Comparison of ENCODE assay signal across 11 mouse cellular contexts in genomic region chr7:44385720-44386119, GRCm38 (mm10). TPM values are rescaled to one million over a fixed set of nuclear protein-coding genes. Genes with fewer than 3 reads are reported as not detected.
DNase-seq lines count a peak whose midpoint lies in the region; ATAC-seq lines count a peak whose summit lies in the region.
"Had no signal": no experiment of that assay in that cellular context is flagged by ENCODE, and none has a peak within 500 bp of the region (broad histone marks: within the 10 kb centered on the region; RNA-seq: fewer than 3 reads in every experiment).

Gene 1700008O03Rik (minus strand): TSS chr7:44385820.

- H3K27ac ChIP-seq in kidney, embryonic 14.5 days (ENCODE audit: low read depth, low read length), result no peak within 1 kb of the TSS
- peak within 1 kb of the TSS; percentile 48; the same call in 1 of the 2 replicates for H3K27ac ChIP-seq in embryonic facial prominence, embryonic 10.5 days (replicated peaks)
- H3K27ac ChIP-seq in hindbrain, embryonic 14.5 days, result no peak within 1 kb of the TSS
- H3K27ac ChIP-seq in midbrain, embryonic 14.5 days (replicated peaks; ENCODE audit: low read depth, low read length), result 0 out of 2 replicates have a peak within 1 kb of the TSS, but pooled peaks have one; percentile 20

- no peak for DNase-seq in kidney, adult 11 months
- no peak for DNase-seq in embryonic facial prominence, embryonic 10.5 days (ENCODE audit: low spot score)
- DNase-seq in hindbrain, embryonic 14.5 days (ENCODE audit: low spot score), result no peak
- DNase-seq in midbrain, embryonic 14.5 days, result no peak
- no peak for DNase-seq in thymus, postnatal 25 days
- no peak for DNase-seq in gastrocnemius, adult 8-10 months (ENCODE audit: low spot score in 2 of 2)
- DNase-seq in lung, postnatal 25 days (ENCODE audit: low spot score), result no peak
- DNase-seq: embryo, embryonic 11 days; left cerebral cortex, postnatal 4 days; thymus, adult 18-20 months had no signal

- no peaks in the 10 kb centered on the region for H3K9me3 ChIP-seq in kidney, embryonic 14.5 days (ENCODE audit: control insufficient read depth, low read length)
- no peaks in the 10 kb centered on the region for H3K9me3 ChIP-seq in embryonic facial prominence, embryonic 10.5 days
- H3K9me3 ChIP-seq in hindbrain, embryonic 14.5 days (ENCODE audit: control insufficient read depth, low read length), result no peaks in the 10 kb centered on the region
- no peaks in the 10 kb centered on the region for H3K9me3 ChIP-seq in midbrain, embryonic 14.5 days (ENCODE audit: control insufficient read depth, low read length)

- H3K4me3 ChIP-seq in kidney, embryonic 14.5 days (ENCODE audit: low read length), result peak within 1 kb of the TSS; percentile 44
- peak within 1 kb of the TSS; percentile 69 for H3K4me3 ChIP-seq in embryonic facial prominence, embryonic 10.5 days
- peak within 1 kb of the TSS; percentile 55 for H3K4me3 ChIP-seq in hindbrain, embryonic 14.5 days (replicated peaks; ENCODE audit: low read length)
- H3K4me3 ChIP-seq in midbrain, embryonic 14.5 days (replicated peaks; ENCODE audit: low read depth, low read length), result peak within 1 kb of the TSS; percentile 53

- no peaks in the 10 kb centered on the region for H3K36me3 ChIP-seq in kidney, embryonic 14.5 days (ENCODE audit: control insufficient read depth, insufficient read depth, low read length)
- H3K36me3 ChIP-seq in embryonic facial prominence, embryonic 10.5 days (replicated peaks), result no peaks in the 10 kb centered on the region
- H3K36me3 ChIP-seq in hindbrain, embryonic 14.5 days (replicated peaks; ENCODE audit: control insufficient read depth, insufficient read depth), result no peaks in the 10 kb centered on the region
- H3K36me3 ChIP-seq in midbrain, embryonic 14.5 days (ENCODE audit: control insufficient read depth, insufficient read depth, low read length), result no peaks in the 10 kb centered on the region

- peaks cover 2% of the 10 kb centered on the region; the same call in 1 of the 2 replicates for H3K4me1 ChIP-seq in kidney, embryonic 14.5 days (ENCODE audit: control insufficient read depth, insufficient read depth, low read length)
- H3K4me1 ChIP-seq in embryonic facial prominence, embryonic 10.5 days, result peaks cover 15% of the 10 kb centered on the region
- peaks cover 7% of the 10 kb centered on the region; the same call in 1 of the 2 replicates for H3K4me1 ChIP-seq in hindbrain, embryonic 14.5 days (replicated peaks; ENCODE audit: control insufficient read depth, insufficient read depth, low read length)
- H3K4me1 ChIP-seq in midbrain, embryonic 14.5 days (ENCODE audit: control insufficient read depth, insufficient read depth, low read length), result 0 out of 2 replicates have a peak, but pooled peaks cover 8% of the 10 kb centered on the region

- no peaks in the 10 kb centered on the region for H3K27me3 ChIP-seq in kidney, embryonic 14.5 days (ENCODE audit: control insufficient read depth, insufficient read depth, low read length)
- peaks cover 53% of the 10 kb centered on the region for H3K27me3 ChIP-seq in embryonic facial prominence, embryonic 10.5 days (replicated peaks; ENCODE audit: low read depth, poor library complexity, severe bottlenecking)
- H3K27me3 ChIP-seq in hindbrain, embryonic 14.5 days (ENCODE audit: control insufficient read depth, insufficient read depth, low read length), result no peaks in the 10 kb centered on the region
- no peaks in the 10 kb centered on the region; the same call in 1 of the 2 replicates for H3K27me3 ChIP-seq in midbrain, embryonic 14.5 days (ENCODE audit: control insufficient read depth, insufficient read depth, low read length)

- 81% methylated on average over 12 of the region's 12 CpGs for WGBS in kidney, embryonic 14.5 days
- 76% methylated on average over 12 of the region's 12 CpGs for WGBS in embryonic facial prominence, embryonic 10.5 days
- 79% methylated on average over 12 of the region's 12 CpGs for WGBS in hindbrain, embryonic 14.5 days
- WGBS in midbrain, embryonic 14.5 days, result 84% methylated on average over 12 of the region's 12 CpGs

- H3K4me2 ChIP-seq in kidney, embryonic 14.5 days (replicated peaks; ENCODE audit: low read depth, low read length), result peak within 1 kb of the TSS; percentile 74
- H3K4me2 ChIP-seq in hindbrain, embryonic 14.5 days (replicated peaks), result peak within 1 kb of the TSS; percentile 97
- H3K4me2 ChIP-seq in midbrain, embryonic 14.5 days (ENCODE audit: low read length), result peak within 1 kb of the TSS; percentile 96

- peak within 1 kb of the TSS; percentile 47; the same call in 1 of the 2 replicates for H3K9ac ChIP-seq in kidney, embryonic 14.5 days (ENCODE audit: low read depth, low read length)
- H3K9ac ChIP-seq in hindbrain, embryonic 14.5 days, result peak within 1 kb of the TSS; percentile 83
- H3K9ac ChIP-seq in midbrain, embryonic 14.5 days (replicated peaks; ENCODE audit: low read length), result peak within 1 kb of the TSS; percentile 70

- ATAC-seq in kidney, embryonic 14.5 days (ENCODE audit: low FRiP score, low TSS enrichment), result no peak
- no peak for ATAC-seq in hindbrain, embryonic 14.5 days (ENCODE audit: low FRiP score)
- ATAC-seq in midbrain, embryonic 14.5 days (ENCODE audit: low FRiP score, low TSS enrichment), result no peak

RNA-seq across cellular contexts. Expression of gene 1700008O03Rik, which starts in this region (rescaled TPM):
- 1.0 and 1.5 TPM in 2 replicates for polyA plus RNA-seq in kidney, embryonic 14.5 days (2014; fragmentation: Nextera tagmentation; extraction: Ambion mirVana)
- polyA plus RNA-seq in embryonic facial prominence, embryonic 10.5 days (2016; fragmentation: Nextera tagmentation; extraction: Ambion mirVana), result 1.1 and 1.9 TPM in 2 replicates
- 2.1 and 2.8 TPM in 2 replicates for polyA plus RNA-seq in hindbrain, embryonic 14.5 days (2014; fragmentation: Nextera tagmentation; extraction: Ambion mirVana)
- 1.7 and 1.9 TPM in 2 replicates for polyA plus RNA-seq in midbrain, embryonic 14.5 days (2014; fragmentation: Nextera tagmentation; extraction: Ambion mirVana)
- not detected for total RNA-seq in gastrocnemius, adult 8-10 months (2022)

Comparison
In these comparisons a context has a peak if more than half of its experiments do, and no peak if none do; other contexts are left out.
1. H3K27ac ChIP-seq: peak in embryonic facial prominence, embryonic 10.5 days (single experiment) and midbrain, embryonic 14.5 days (single experiment); none in kidney, embryonic 14.5 days (single experiment) and hindbrain, embryonic 14.5 days (single experiment).
2. Peak in every context shown above with its lines, with median percentiles within 50 percentile points of each other: H3K4me2 ChIP-seq, H3K4me3 ChIP-seq and H3K9ac ChIP-seq.